Mouse (Mus musculus): ENCODE results near the gene Spp1.
"Not testable (repeated sequence)": the region's sequence is repeated elsewhere in the genome, so short reads cannot be mapped to it uniquely, and the experiment has no call there.

Spp1 gene

GRCm38 (mm10) chr5:104433968-104434565, 851 bp upstream of the Spp1 start:
- DNase-seq (ENCODE audit: low spot score), result no peak

DNA sequence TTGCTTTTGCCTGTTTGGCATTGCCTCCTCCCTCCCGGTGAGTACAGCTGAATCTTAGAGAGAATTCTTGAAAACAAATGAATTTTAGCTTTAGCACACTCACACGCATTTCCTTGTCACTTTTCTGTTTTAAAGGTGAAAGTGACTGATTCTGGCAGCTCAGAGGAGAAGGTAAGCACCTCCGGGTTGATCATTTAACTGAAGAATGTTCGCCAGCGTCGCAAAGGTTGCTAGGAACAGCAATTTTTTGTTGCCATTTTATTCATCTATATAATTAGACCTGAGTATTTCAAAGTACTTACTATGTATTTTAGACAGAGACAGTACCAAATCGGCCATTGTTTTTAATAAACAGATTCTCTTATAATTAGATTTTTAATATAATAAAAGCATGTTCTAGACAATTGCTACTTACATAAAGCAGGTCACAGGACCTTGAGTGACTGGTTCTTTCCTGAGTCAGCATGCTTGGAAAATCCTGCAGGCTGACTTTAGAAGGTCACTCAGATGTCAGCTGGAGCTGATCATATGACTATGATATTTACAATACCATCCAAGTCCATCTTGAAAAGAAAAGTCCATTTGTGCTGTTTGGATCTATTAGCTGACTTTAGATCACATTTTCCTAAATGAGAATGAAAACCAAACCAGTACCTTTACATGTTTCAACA, 1.6 kb downstream of the Spp1 start:
- DNase-seq (ENCODE audit: low spot score), result no peak

DNA sequence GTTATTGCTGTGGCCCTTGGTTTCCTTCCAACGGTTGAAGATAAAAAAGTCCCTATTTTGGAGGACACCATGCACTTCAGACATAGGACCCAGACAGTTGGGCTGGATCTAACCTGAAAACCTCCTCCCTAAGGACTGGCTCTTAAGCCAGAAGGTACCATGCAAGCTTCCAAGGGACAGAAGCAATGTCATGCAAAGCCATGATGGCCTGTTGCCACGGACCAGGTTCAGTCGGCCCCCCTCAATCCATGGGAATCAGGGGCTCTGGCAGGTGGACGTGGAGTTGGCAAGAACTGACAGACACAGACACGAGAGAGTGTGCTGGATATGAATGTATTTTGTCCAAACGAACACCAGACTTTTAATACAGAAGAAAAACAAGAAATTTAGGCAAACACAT, 7.5 kb downstream of the Spp1 start:
- DNase-seq (ENCODE audit: low spot score), result no peak

DNA sequence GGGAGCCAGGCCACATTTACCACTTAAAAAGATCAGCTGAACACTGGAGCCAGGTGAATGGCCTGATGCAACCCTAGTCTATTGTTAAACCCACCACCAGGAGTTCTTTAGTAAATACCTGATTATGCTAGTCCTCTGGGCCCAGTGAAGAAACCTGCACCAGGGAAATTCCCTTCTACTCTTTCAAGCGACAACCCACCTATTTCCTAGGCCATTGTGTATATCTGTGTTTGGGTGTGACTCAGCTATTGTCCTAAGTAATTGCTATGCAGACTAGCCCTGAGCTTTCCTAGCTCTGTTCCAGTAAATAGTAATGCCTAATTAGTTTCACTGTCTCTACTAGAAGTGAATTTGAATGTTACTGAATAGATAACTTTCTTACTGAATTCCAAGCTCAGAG, 7.9 kb downstream of the Spp1 start:
- DNase-seq (ENCODE audit: low spot score), result no peak

GRCm38 (mm10) chr5:104446156-104446555, 11.2 kb downstream of the Spp1 start:
- DNase-seq (ENCODE audit: low spot score), result peak; percentile 63

DNA sequence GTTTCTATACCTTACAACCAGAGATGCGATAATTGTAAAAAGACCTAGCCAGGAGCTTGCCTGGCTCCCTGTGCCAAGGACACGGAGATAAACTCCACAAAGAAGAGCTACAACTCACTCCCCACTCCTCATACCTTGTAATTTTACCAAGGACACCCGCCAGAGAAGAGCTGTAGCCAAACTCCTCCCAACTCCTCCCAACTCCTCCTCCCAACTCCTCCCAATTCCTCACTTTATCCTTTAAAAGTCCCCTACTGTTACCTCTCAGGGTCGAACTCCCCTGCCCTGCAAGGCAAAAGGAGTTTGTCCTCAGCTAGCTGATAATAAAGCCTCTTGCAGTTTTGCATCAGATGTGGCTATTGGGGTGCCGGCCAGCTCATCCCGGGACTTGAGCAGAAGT, 13.4 kb downstream of the Spp1 start:
- DNase-seq (ENCODE audit: low spot score), result not testable (repeated sequence)

- no peak for DNase-seq (ENCODE audit: low spot score)
Measured at GRCm38 (mm10) chr5:104449491-104449890, 14.6 kb downstream of the Spp1 start.

- DNase-seq (ENCODE audit: low spot score), result no peak
Measured at GRCm38 (mm10) chr5:104453075-104453474, 18.2 kb downstream of the Spp1 start.

DNA sequence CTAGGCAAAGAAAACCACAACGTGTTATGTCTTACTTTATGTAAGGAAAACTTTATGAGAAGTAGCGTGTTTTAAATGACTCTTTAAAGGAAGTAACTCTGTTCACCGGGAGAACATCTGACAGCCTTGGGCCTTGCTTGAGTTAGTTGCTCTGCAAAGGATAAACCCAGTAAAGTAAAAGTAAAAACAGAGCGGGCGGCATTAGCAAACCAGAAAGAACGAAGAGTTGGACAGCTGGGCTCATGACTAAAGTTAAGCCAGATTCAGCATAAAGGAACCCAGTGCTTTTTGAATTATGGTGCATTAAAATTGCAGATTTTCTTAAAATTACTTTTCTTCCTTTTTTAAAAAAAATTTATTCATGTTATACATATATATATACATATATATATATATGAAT, 19.6 kb downstream of the Spp1 start:
- no peak for DNase-seq (ENCODE audit: low spot score)

GRCm38 (mm10) chr5:104458832-104459705, 24.2 kb downstream of the Spp1 start, which contains the start of gene Pkd2:
Gene Pkd2, plus strand, starts transcription at chr5:104459450.
- DNase-seq (ENCODE audit: low spot score), result peak; percentile 88

GRCm38 (mm10) chr5:104459706-104460455, 25.0 kb downstream of the Spp1 start:
- DNase-seq (ENCODE audit: low spot score), result peak; percentile 77

GRCm38 (mm10) chr5:104460456-104460838, 25.5 kb downstream of the Spp1 start:
- no peak for DNase-seq (ENCODE audit: low spot score)

DNA sequence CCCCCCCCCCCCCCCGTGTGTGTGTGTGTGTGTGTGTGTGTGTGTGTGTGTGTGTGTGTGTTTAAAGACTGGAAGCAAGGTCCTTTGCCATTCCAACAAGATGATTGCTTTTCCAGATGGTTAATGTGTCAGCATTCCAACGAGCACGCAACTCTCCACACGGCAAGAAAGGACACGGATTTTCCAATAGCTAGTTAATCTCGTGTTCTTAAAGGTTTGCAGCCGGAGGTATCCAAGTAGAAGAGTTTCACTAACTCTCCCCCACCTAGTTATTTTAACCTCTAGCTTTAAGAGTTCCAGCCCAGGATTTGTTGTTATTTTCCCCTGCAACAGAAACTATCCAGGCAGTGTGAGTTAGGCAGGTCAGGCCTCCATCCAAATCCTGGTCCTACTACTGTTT, 25.9 kb downstream of the Spp1 start:
- no peak for DNase-seq (ENCODE audit: low spot score)

DNA sequence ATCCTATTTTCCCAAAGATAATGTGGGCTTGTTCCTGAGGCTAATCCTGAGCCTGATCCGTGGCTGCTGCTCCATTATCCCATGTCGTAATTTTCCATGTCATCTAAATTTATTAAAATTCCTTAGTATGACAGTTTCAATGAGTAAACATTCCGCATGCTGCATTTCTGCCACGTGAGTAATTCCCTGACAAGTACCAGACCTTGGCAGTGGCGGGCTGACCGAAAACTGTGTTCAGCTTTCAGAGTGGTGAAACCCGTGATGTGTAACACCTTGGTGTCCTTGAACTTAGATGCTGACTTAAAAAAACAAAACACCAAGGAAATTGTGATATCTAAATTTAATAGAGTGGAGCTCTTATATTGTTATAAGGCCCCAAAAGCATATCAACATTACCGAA, 30.4 kb downstream of the Spp1 start:
- DNase-seq (ENCODE audit: low spot score), result no peak

DNA sequence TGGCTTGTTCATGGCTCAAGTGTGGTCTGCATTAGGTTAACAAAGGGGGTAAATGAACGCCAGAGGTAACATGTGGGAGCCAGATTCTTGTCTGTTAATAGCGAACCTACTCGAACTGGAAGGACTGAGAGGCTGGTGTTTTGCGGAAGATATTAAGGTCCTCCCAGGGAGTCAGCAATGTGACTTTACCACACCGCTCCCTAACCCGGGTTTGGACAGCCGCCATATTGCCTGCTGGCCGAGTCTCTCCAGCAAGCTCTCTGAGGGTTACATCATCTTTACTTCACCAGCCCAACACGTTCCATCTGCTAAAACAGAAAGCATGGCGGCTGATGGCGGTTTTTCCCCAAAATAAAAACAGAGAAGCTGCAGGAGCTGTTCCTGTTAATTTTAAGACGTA, 30.8 kb downstream of the Spp1 start:
- peak; percentile 56 for DNase-seq (ENCODE audit: low spot score)

GRCm38 (mm10) chr5:104466816-104467215, 31.9 kb downstream of the Spp1 start:
- no peak for DNase-seq (ENCODE audit: low spot score)

DNA sequence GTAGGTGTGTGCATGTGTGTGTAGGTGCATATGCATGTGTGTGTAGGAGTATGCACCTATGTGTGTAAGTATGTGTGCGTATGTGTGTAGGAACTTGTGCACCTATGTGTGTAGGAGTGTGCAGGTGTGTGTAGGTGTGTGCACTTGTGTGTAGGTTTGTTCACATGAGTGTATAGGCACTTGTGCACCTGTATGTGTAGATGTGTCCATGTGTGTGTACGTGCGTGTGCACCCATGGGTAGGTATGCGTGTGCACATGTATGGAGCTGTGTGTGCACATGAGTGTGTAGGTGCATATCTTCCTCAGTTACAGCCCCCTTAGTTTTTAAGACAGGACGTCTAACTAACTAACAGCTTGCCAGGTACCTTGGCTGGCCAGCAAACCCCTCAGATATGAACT, 33.7 kb downstream of the Spp1 start:
- DNase-seq (ENCODE audit: low spot score), result no peak

DNA sequence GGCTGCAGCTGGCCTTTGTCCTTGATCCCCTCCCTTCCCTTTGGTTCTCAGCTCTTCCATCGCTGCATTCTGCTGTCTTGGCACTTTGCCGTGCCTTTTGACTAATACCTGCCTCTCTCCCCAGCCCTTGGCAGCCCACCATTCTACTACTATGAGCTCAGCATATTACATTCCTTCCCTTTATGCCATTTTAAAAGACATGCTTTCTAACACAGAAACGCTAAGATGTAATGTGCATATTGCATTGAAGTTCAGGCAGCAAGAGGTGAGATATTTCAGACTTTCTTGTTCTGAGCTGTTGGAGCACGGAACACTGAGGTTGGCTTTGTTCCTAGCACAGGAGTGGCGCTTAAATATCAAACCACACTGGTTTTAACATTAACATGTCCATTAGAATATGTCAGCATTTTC, 36.1 kb downstream of the Spp1 start:
- no peak for DNase-seq (ENCODE audit: low spot score)

DNA sequence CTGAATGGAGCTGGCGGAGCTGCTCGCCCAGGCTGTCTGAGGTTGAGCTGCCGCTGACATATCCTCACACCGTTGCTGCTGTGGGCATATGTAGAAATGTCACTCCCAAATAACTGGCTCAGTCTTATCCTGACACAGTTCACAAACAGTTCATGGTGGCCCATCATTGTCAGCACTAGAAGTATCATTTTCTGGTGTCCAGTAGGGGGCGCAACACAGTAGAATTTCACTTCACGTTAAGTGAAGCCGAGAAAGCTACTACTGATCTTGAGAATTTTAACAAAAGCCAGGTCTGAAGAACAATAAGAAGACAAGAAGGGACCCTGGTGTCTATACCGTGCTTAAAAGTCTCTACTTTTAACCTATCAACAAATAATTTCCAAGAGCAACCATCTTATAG, 37.5 kb downstream of the Spp1 start:
- peak; percentile 65 for DNase-seq (ENCODE audit: low spot score)

- DNase-seq (ENCODE audit: low spot score), result no peak
Measured at GRCm38 (mm10) chr5:104480367-104480766, 45.4 kb downstream of the Spp1 start.

- no peak for DNase-seq (ENCODE audit: low spot score)
Measured at GRCm38 (mm10) chr5:104482856-104483255, 47.9 kb downstream of the Spp1 start.

Data from testis, postnatal 10 days (tissue).